In the genomic region with DNA sequence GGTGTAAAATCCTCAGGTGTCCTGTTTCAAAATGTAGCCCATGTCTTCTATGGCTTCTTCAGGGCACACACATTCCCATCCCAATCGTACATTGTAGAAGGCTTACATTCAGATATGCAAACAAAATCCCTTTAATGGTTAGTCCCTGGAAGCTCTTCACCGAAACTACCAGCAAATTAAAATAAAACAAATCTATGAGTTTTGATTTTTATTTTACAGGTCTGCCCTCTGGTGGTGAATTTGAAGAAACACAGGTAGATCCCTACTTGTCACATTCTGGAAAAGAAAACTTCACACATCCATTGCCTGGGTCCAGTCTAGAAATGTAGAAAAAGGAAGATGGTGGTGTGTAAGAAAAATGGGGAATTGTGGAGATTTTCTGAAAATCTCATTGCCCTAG, we compare ENCODE assay signal across 15 mouse cellular contexts. TPM values are rescaled to one million over a fixed set of nuclear protein-coding genes. Genes with fewer than 3 reads are reported as not detected.
DNase-seq lines count a peak whose midpoint lies in the region; TF ChIP-seq lines count a peak whose summit lies in the region.
"Had no signal": no experiment of that assay in that cellular context is flagged by ENCODE, and none has a peak within 500 bp of the region (broad histone marks: within the 10 kb centered on the region; RNA-seq: fewer than 3 reads in every experiment).

No protein-coding gene starts in this region.

- TF ChIP-seq EP300 in MEL (IDR thresholded peaks at IDR 0.05; ENCODE audit: low read depth in 1 of 2, low read length in 2 of 2) = no peak

- H3K36me3 ChIP-seq in MEL (ENCODE audit: control insufficient read depth in 1 of 2, insufficient read depth in 2 of 2, low read length in 2 of 2) = no peaks in the 10 kb centered on the region; a peak in 1 of 4 replicates
- H3K36me3 ChIP-seq: embryonic facial prominence, embryonic 15.5 days; hindbrain, embryonic 10.5 days; lung, embryonic 15.5 days; neural tube, embryonic 13.5 days had no signal

- no peak for DNase-seq in cerebellum, adult 2 months
- DNase-seq in cerebellum, postnatal 36 days = no peak
- DNase-seq in layer of hippocampus, adult 2 months (ENCODE audit: low spot score in 2 of 2) = no peak
- no peak for DNase-seq in layer of hippocampus, postnatal 25 days (ENCODE audit: extremely low spot score in 1 of 2, low spot score in 1 of 2)
- peak; percentile 49 for DNase-seq in MEL (ENCODE audit: low read depth, low spot score)
- DNase-seq in induced T-regulatory cell, adult 2 months (ENCODE audit: low read depth) = peak; percentile 32
- DNase-seq in spleen, adult 18-20 months = no peak
- DNase-seq in kidney, adult 11 months = no peak
- DNase-seq: adrenal gland, postnatal 14 days; gastrocnemius, postnatal 14 days; layer of hippocampus, adult 9-11 months had no signal

- 17% methylated on average over 2 of the region's 2 CpGs for WGBS in cerebellum, adult 2 months

- no peaks in the 10 kb centered on the region for H3K79me2 ChIP-seq in MEL (ENCODE audit: control insufficient read depth, insufficient read depth, low read length, poor library complexity)

- no peaks in the 10 kb centered on the region for H3K4me1 ChIP-seq in cerebellum, adult 2 months (ENCODE audit: control insufficient read depth, insufficient read depth, low read length)
- peaks cover 0 to 2% of the 10 kb centered on the region in 2 experiments; a peak in 1 of 4 replicates for H3K4me1 ChIP-seq in MEL (ENCODE audit: control insufficient read depth in 1 of 2, insufficient read depth in 2 of 2, low read length in 2 of 2)
- H3K4me1 ChIP-seq: embryonic facial prominence, embryonic 15.5 days; hindbrain, embryonic 10.5 days; lung, embryonic 15.5 days; neural tube, embryonic 13.5 days had no signal

- peak; percentile 76 for TF ChIP-seq RAD21 in MEL (IDR thresholded peaks at IDR 0.05; ENCODE audit: low read depth, low read length)

- TF ChIP-seq POLR2A in cerebellum, adult 2 months (IDR thresholded peaks at IDR 0.05; ENCODE audit: borderline replicate concordance, insufficient read depth, low read length) = no peak
- TF ChIP-seq POLR2A in MEL (IDR thresholded peaks at IDR 0.05; ENCODE audit: control insufficient read depth in 1 of 2, insufficient read depth in 1 of 2, low read depth in 1 of 2, low read length in 2 of 2, poor library complexity in 1 of 2) = no peak

- H3K27me3 ChIP-seq in cerebellum, adult 2 months (ENCODE audit: control insufficient read depth, insufficient read depth, low read length) = no peaks in the 10 kb centered on the region; the same call in 1 of the 2 replicates
- no peaks in the 10 kb centered on the region for H3K27me3 ChIP-seq in MEL (ENCODE audit: control insufficient read depth in 1 of 2, insufficient read depth in 2 of 2, low read length in 2 of 2)
- H3K27me3 ChIP-seq: embryonic facial prominence, embryonic 15.5 days; lung, embryonic 15.5 days; neural tube, embryonic 13.5 days had no signal

- no peak overlapping the region for H3K9ac ChIP-seq in MEL (ENCODE audit: control insufficient read depth, low read depth, low read length, poor library complexity, severe bottlenecking)
- H3K9ac ChIP-seq: embryonic facial prominence, embryonic 15.5 days; lung, embryonic 15.5 days; neural tube, embryonic 13.5 days had no signal

- H3K9me3 ChIP-seq in MEL (replicated peaks; ENCODE audit: insufficient read depth, low read length) = no peaks in the 10 kb centered on the region
- H3K9me3 ChIP-seq: embryonic facial prominence, embryonic 15.5 days; hindbrain, embryonic 10.5 days; lung, embryonic 15.5 days; neural tube, embryonic 13.5 days had no signal

- peak; percentile 12; the same call in 1 of the 2 replicates for TF ChIP-seq CTCF in cerebellum, adult 2 months (IDR thresholded peaks at IDR 0.05; ENCODE audit: borderline replicate concordance, insufficient read depth, low read depth, low read length)
- TF ChIP-seq CTCF in layer of hippocampus, adult 2 months (conservative IDR thresholded peaks at IDR 0.05) = peak; percentile 89
- TF ChIP-seq CTCF in MEL (IDR thresholded peaks at IDR 0.05 in 2 of 3, conservative IDR thresholded peaks at IDR 0.05 in 1 of 3; ENCODE audit: control insufficient read depth in 1 of 3, insufficient read depth in 1 of 3, low read depth in 2 of 3, low read length in 3 of 3, poor library complexity in 1 of 3, severe bottlenecking in 1 of 3) = peak in 2 of 3 experiments; percentile 30 to 78; a peak in 4 of 6 replicates

- no peak overlapping the region for H3K27ac ChIP-seq in cerebellum, adult 2 months (ENCODE audit: insufficient read depth, low read length)
- no peak overlapping the region for H3K27ac ChIP-seq in layer of hippocampus, adult 2 months
- H3K27ac ChIP-seq in MEL (ENCODE audit: control insufficient read depth, low read depth, low read length) = no peak overlapping the region
- H3K27ac ChIP-seq: embryonic facial prominence, embryonic 15.5 days; hindbrain, embryonic 10.5 days; lung, embryonic 15.5 days; neural tube, embryonic 13.5 days had no signal

- no peak overlapping the region for H3K4me3 ChIP-seq in cerebellum, adult 2 months (replicated peaks; ENCODE audit: insufficient read depth, low read depth, low read length)
- no peak overlapping the region for H3K4me3 ChIP-seq in layer of hippocampus, adult 2 months
- no peak overlapping the region for H3K4me3 ChIP-seq in MEL (ENCODE audit: control insufficient read depth in 1 of 2, insufficient read depth in 1 of 2, low read depth in 2 of 2, low read length in 2 of 2)
- H3K4me3 ChIP-seq: embryonic facial prominence, embryonic 15.5 days; hindbrain, embryonic 10.5 days; lung, embryonic 15.5 days; neural tube, embryonic 13.5 days had no signal

TF ChIP-seq in MEL, 35 proteins besides CTCF, POLR2A, EP300 and RAD21:
- TF ChIP-seq ZC3H11A (IDR thresholded peaks at IDR 0.05; ENCODE audit: low read depth, low read length) (peak; percentile 74), SMC3 (IDR thresholded peaks at IDR 0.05; ENCODE audit: low read depth, low read length) (peak; percentile 77), HCFC1 (IDR thresholded peaks at IDR 0.05; ENCODE audit: low read depth, low read length) (no peak)

RNA-seq across cellular contexts. Expression of a gene that starts 51.5 kb away (rescaled TPM):
- 53.2 and 54.3 TPM in 2 replicates for polyA plus RNA-seq in cerebellum, adult 2 months (2012; rRNA removed)
- 10 to 100 TPM; 77.0 to 81.2 TPM for total RNA-seq in layer of hippocampus, adult 2 months (2021)
- 10 to 100 TPM; 65.2 to 89.2 TPM for total RNA-seq in layer of hippocampus, postnatal 25 days (2021)
- total RNA-seq in MEL (2012; rRNA removed) = 12.9 and 13.0 TPM in 2 replicates
- 10 to 100 TPM in 1 of 2 experiments, not detected in 1; 11.9 TPM for polyA plus RNA-seq in MEL (2012; ENCODE audit: insufficient read depth in 1 of 2, insufficient read length in 2 of 2, low read depth in 1 of 2, low replicate concordance in 2 of 2, missing spikeins in 1 of 2)

Comparison
In these comparisons a context has a peak if more than half of its experiments do, and no peak if none do; other contexts are left out.
1. DNase-seq: peak in MEL (single experiment) and induced T-regulatory cell, adult 2 months (single experiment); none in cerebellum, adult 2 months (0 of 2), cerebellum, postnatal 36 days (0 of 2), layer of hippocampus, adult 2 months (0 of 2), layer of hippocampus, postnatal 25 days (0 of 2), spleen, adult 18-20 months (0 of 2) and kidney, adult 11 months (single experiment).
2. CTCF ChIP-seq: peak in every context shown above with its lines; median percentile 89 in layer of hippocampus, adult 2 months; 54 in MEL; 12 in cerebellum, adult 2 months.